Comparison of ENCODE assay signal across 9 mouse cellular contexts in genomic region chr1:120606641-120607575, GRCm38 (mm10). TPM values are rescaled to one million over a fixed set of nuclear protein-coding genes. Genes with fewer than 3 reads are reported as not detected.
DNase-seq lines count a peak whose midpoint lies in the region; ATAC-seq lines count a peak whose summit lies in the region.
"Had no signal": no experiment of that assay in that cellular context is flagged by ENCODE, and none has a peak within 500 bp of the region (broad histone marks: within the 10 kb centered on the region; RNA-seq: fewer than 3 reads in every experiment).

No protein-coding gene starts in this region.

- H3K4me2 ChIP-seq in liver, embryonic 11.5 days: peak overlapping the region; percentile 29
- peak overlapping the region; percentile 23 for H3K4me2 ChIP-seq in embryonic facial prominence, embryonic 12.5 days (replicated peaks)
- peak overlapping the region; percentile 43 for H3K4me2 ChIP-seq in hindbrain, embryonic 16.5 days (ENCODE audit: low read length)
- peak overlapping the region; percentile 71 for H3K4me2 ChIP-seq in midbrain, embryonic 16.5 days (ENCODE audit: low read length)

- peaks cover 99% of the 10 kb centered on the region for H3K27me3 ChIP-seq in liver, embryonic 11.5 days (replicated peaks; ENCODE audit: control insufficient read depth, insufficient read depth, low read length)
- H3K27me3 ChIP-seq in embryonic facial prominence, embryonic 12.5 days: peaks cover 86% of the 10 kb centered on the region
- H3K27me3 ChIP-seq in hindbrain, embryonic 16.5 days (replicated peaks; ENCODE audit: control insufficient read depth, insufficient read depth, low read length): peaks cover 45% of the 10 kb centered on the region
- peaks cover 48% of the 10 kb centered on the region for H3K27me3 ChIP-seq in midbrain, embryonic 16.5 days (ENCODE audit: control insufficient read depth, insufficient read depth, low read depth, low read length)

- H3K36me3 ChIP-seq in liver, embryonic 11.5 days (ENCODE audit: control insufficient read depth, insufficient read depth, low read length): no peaks in the 10 kb centered on the region
- no peaks in the 10 kb centered on the region for H3K36me3 ChIP-seq in embryonic facial prominence, embryonic 12.5 days
- H3K36me3 ChIP-seq in hindbrain, embryonic 16.5 days (ENCODE audit: control insufficient read depth, insufficient read depth, low read length): no peaks in the 10 kb centered on the region
- no peaks in the 10 kb centered on the region for H3K36me3 ChIP-seq in midbrain, embryonic 16.5 days (ENCODE audit: control insufficient read depth, insufficient read depth, low read length)

- no peak overlapping the region for H3K9ac ChIP-seq in liver, embryonic 11.5 days (ENCODE audit: low read depth, low read length)
- no peak overlapping the region for H3K9ac ChIP-seq in embryonic facial prominence, embryonic 12.5 days
- peak overlapping the region; percentile 53 for H3K9ac ChIP-seq in hindbrain, embryonic 16.5 days (ENCODE audit: low read depth, low read length)
- H3K9ac ChIP-seq in midbrain, embryonic 16.5 days (ENCODE audit: low read depth, low read length): peak overlapping the region; percentile 70

- H3K4me1 ChIP-seq in liver, embryonic 11.5 days (replicated peaks; ENCODE audit: control insufficient read depth, insufficient read depth, low read length): no peaks in the 10 kb centered on the region
- H3K4me1 ChIP-seq in embryonic facial prominence, embryonic 12.5 days: peaks cover 9% of the 10 kb centered on the region; the same call in 1 of the 2 replicates
- peaks cover 13% of the 10 kb centered on the region for H3K4me1 ChIP-seq in hindbrain, embryonic 16.5 days (ENCODE audit: control insufficient read depth, insufficient read depth, low read depth, low read length)
- H3K4me1 ChIP-seq in midbrain, embryonic 16.5 days (ENCODE audit: control insufficient read depth, insufficient read depth, low read length): peaks cover 16% of the 10 kb centered on the region

- 0 out of 2 replicates have a peak overlapping the region, but pooled peaks have one; percentile 2 for H3K4me3 ChIP-seq in liver, embryonic 11.5 days (ENCODE audit: low read depth, low read length)
- H3K4me3 ChIP-seq in embryonic facial prominence, embryonic 12.5 days: peak overlapping the region; percentile 14; the same call in 1 of the 2 replicates
- peak overlapping the region; percentile 52 for H3K4me3 ChIP-seq in hindbrain, embryonic 16.5 days (ENCODE audit: low read length)
- peak overlapping the region; percentile 54 for H3K4me3 ChIP-seq in midbrain, embryonic 16.5 days (ENCODE audit: low read depth, low read length)

- no peak; the same call in 1 of the 2 replicates for ATAC-seq in liver, embryonic 11.5 days (replicated peaks; ENCODE audit: low FRiP score)
- ATAC-seq in embryonic facial prominence, embryonic 12.5 days (ENCODE audit: insufficient number of reproducible peaks, insufficient read depth, low FRiP score, low TSS enrichment): no peak
- ATAC-seq in hindbrain, embryonic 16.5 days: no peak
- ATAC-seq in midbrain, embryonic 16.5 days: no peak

- no peak overlapping the region for H3K27ac ChIP-seq in liver, embryonic 11.5 days (ENCODE audit: low read depth, low read length)
- no peak overlapping the region for H3K27ac ChIP-seq in embryonic facial prominence, embryonic 12.5 days
- H3K27ac ChIP-seq in hindbrain, embryonic 16.5 days (ENCODE audit: low read depth, low read length): no peak overlapping the region
- H3K27ac ChIP-seq in midbrain, embryonic 16.5 days (ENCODE audit: low read length): peak overlapping the region; percentile 56

- no peak for DNase-seq in liver, embryonic 11.5 days (ENCODE audit: low spot score)
- DNase-seq in liver: no peak
- no peak for DNase-seq in frontal cortex, postnatal 25 days (ENCODE audit: low spot score in 2 of 2)
- DNase-seq in frontal cortex, postnatal 10 days (ENCODE audit: low spot score in 2 of 2): no peak
- no peak for DNase-seq in layer of hippocampus, adult 9-10 months (ENCODE audit: low spot score)

- no peaks in the 10 kb centered on the region for H3K9me3 ChIP-seq in liver, embryonic 11.5 days (ENCODE audit: control insufficient read depth, low read length)
- H3K9me3 ChIP-seq in embryonic facial prominence, embryonic 12.5 days: no peaks in the 10 kb centered on the region
- no peaks in the 10 kb centered on the region for H3K9me3 ChIP-seq in hindbrain, embryonic 16.5 days (ENCODE audit: control insufficient read depth, low read length)
- H3K9me3 ChIP-seq in midbrain, embryonic 16.5 days (replicated peaks; ENCODE audit: control insufficient read depth, low read length, poor library complexity, severe bottlenecking): no peaks in the 10 kb centered on the region

- 2% methylated on average over 51 of the region's 52 CpGs for WGBS in liver, embryonic 11.5 days
- WGBS in embryonic facial prominence, embryonic 12.5 days: 1% methylated on average over 51 of the region's 52 CpGs
- WGBS in hindbrain, embryonic 16.5 days: 1% methylated on average over 52 of the region's 52 CpGs
- under 1% methylated on average over 50 of the region's 52 CpGs for WGBS in midbrain, embryonic 16.5 days

RNA-seq across cellular contexts. Expression of gene En1, which starts 4.7 kb away (rescaled TPM):
- 0.57 and 1.1 TPM in 2 replicates for polyA plus RNA-seq in liver, embryonic 11.5 days (2014; fragmentation: Nextera tagmentation; extraction: Ambion mirVana)
- 1.5 TPM in 2 replicates for polyA plus RNA-seq in embryonic facial prominence, embryonic 12.5 days (2016; fragmentation: Nextera tagmentation; extraction: Ambion mirVana)
- 3.1 and 4.0 TPM in 2 replicates for polyA plus RNA-seq in hindbrain, embryonic 16.5 days (2015; fragmentation: Nextera tagmentation; extraction: Ambion mirVana)
- 5.9 and 7.6 TPM in 2 replicates for polyA plus RNA-seq in midbrain, embryonic 16.5 days (2015; fragmentation: Nextera tagmentation; extraction: Ambion mirVana)
- polyA plus RNA-seq: liver, embryonic 16.5 days had no signal

Comparison
In these comparisons a context has a peak if more than half of its experiments do, and no peak if none do; other contexts are left out.
1. H3K4me3 ChIP-seq: peak in every context shown above with its lines; median percentile 54 in midbrain, embryonic 16.5 days; 52 in hindbrain, embryonic 16.5 days; 14 in embryonic facial prominence, embryonic 12.5 days; 2 in liver, embryonic 11.5 days.
2. H3K9ac ChIP-seq: peak in hindbrain, embryonic 16.5 days (single experiment) and midbrain, embryonic 16.5 days (single experiment); none in liver, embryonic 11.5 days (single experiment) and embryonic facial prominence, embryonic 12.5 days (single experiment).
3. Peak in every context shown above with its lines, with median percentiles within 50 percentile points of each other: H3K4me2 ChIP-seq.